Mouse (Mus musculus) embryonic fibroblast, embryonic 13.5 days (primary cell): ENCODE results near the gene Adat3.

Experiments used
- CTCF ChIP-seq: IDR thresholded peaks from 2 replicates; pipeline ENCODE4 v1.5.1; 2011; ENCODE audit warnings: mild to moderate bottlenecking, control low read depth, low read length, moderate library complexity, borderline replicate concordance; ENCODE audit not compliant: insufficient read depth
- POLR2A ChIP-seq: IDR thresholded peaks from 2 replicates; pipeline ENCODE4 v1.6.1; 2011; ENCODE audit warnings: low read depth, mild to moderate bottlenecking, control low read depth, low read length, moderate library complexity

DNA sequence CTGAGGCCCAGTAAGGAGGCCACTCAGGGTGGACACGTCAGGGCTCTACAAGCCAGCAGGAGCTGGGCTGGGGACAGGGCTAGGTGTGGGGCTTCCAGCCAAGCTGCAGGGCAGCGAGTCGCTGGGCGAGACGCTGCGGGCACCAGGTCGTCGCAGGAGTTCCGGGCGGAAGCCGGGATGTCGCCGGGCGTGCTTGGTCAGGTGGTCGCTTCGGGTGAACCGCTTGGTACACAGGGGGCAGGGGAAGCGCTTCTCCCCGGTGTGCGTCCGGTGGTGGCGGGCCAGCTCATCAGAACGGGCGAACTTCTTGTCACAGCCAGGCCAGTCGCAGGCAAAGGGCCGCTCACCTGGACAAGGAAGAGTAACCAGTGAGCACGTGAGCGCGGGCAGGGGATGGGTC lies 33.8 kb upstream of the Adat3 start:
- no peak for TF ChIP-seq POLR2A
- TF ChIP-seq CTCF = no peak
